12 mouse cellular contexts compared by ENCODE assay signal in the genomic region with DNA sequence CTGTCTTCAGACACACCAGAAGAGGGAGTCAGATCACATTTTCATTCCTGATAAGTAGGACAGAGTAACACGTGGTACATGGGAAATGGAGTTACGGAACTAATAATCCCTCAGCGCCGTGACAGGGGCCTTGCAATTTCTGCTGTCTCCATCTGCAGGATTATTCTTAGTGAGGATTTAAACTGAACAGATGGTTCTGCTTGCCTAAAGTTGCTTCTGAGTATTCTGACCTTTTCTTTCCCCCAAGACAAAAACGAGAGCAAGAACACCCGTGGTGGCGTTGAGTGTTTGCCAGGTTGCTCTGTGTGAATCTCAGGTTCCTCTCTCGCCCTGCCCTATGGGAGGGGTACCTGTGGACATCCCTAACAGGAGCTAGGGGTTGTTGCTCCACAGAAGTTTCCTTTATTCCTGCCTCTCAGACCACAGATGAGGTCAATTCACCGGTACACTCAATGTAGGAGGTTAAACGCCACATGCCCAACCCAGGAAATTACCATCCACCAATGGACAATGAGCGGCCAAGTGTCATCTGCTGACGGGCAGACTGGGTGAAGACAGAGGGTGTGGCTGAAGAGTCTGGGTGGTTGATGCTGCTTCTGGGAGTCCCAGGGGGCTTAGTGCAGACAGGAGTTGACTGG. TPM values are rescaled to one million over a fixed set of nuclear protein-coding genes. Genes with fewer than 3 reads are reported as not detected.
DNase-seq lines count a peak whose midpoint lies in the region; ATAC-seq and TF ChIP-seq lines count a peak whose summit lies in the region.
"Had no signal": no experiment of that assay in that cellular context is flagged by ENCODE, and none has a peak within 500 bp of the region (broad histone marks: within the 10 kb centered on the region; RNA-seq: fewer than 3 reads in every experiment).

No protein-coding gene starts in this region.

- no peaks in the 10 kb centered on the region for H3K9me3 ChIP-seq in forebrain, postnatal 0 days (ENCODE audit: low read length)
- H3K9me3 ChIP-seq: G1E; hindbrain, embryonic 10.5 days had no signal

- 79% methylated on average over 12 of the region's 12 CpGs for WGBS in forebrain, postnatal 0 days

- no peak overlapping the region for H3K4me3 ChIP-seq in forebrain, postnatal 0 days (ENCODE audit: low read depth, low read length)
- H3K4me3 ChIP-seq: erythroblast, embryonic 14.5 days; hindbrain, embryonic 10.5 days had no signal

- peak; percentile 58 for ATAC-seq in inflammation-experienced regulatory T-cells, adult 6 months
- no peak for ATAC-seq in forebrain, postnatal 0 days

- no peak overlapping the region for H3K4me2 ChIP-seq in forebrain, postnatal 0 days (ENCODE audit: low read depth)
- H3K4me2 ChIP-seq: midbrain, embryonic 11.5 days had no signal

- DNase-seq in spleen, adult 18-20 months = peak; percentile 37 to 51
- DNase-seq in spleen, adult 12 weeks (ENCODE audit: low spot score) = no peak
- DNase-seq in cerebellum, adult 11-12 months = peak; percentile 57
- DNase-seq in forebrain, postnatal 0 days = no peak
- DNase-seq in adrenal gland, adult 8-10 months = no peak
- DNase-seq in layer of hippocampus, postnatal 36 days = no peak
- DNase-seq: kidney, postnatal 14 days had no signal

- H3K9ac ChIP-seq in forebrain, postnatal 0 days = no peak overlapping the region

- H3K4me1 ChIP-seq in forebrain, postnatal 0 days (ENCODE audit: insufficient read depth) = no peaks in the 10 kb centered on the region
- H3K4me1 ChIP-seq: hindbrain, embryonic 10.5 days had no signal

- no peaks in the 10 kb centered on the region for H3K36me3 ChIP-seq in forebrain, postnatal 0 days (ENCODE audit: insufficient read depth)
- H3K36me3 ChIP-seq: G1E; hindbrain, embryonic 10.5 days had no signal

- TF ChIP-seq CTCF in forebrain, postnatal 0 days (IDR thresholded peaks at IDR 0.05; ENCODE audit: low read depth) = no peak

- no peak overlapping the region for H3K27ac ChIP-seq in forebrain, postnatal 0 days (ENCODE audit: low read depth, low read length)
- H3K27ac ChIP-seq: hindbrain, embryonic 10.5 days had no signal

- H3K27me3 ChIP-seq in forebrain, postnatal 0 days (ENCODE audit: insufficient read depth, low read length) = no peaks in the 10 kb centered on the region; the same call in 1 of the 2 replicates

RNA-seq across cellular contexts. Expression of a gene that starts 21.7 kb away (rescaled TPM):
- 10 to 100 TPM; 21.0 to 26.1 (median 23.7) TPM for polyA plus RNA-seq in inflammation-experienced regulatory T-cells, adult 6 months (2017; shearing (Covaris generic))
- total RNA-seq in forebrain, postnatal 0 days (2014; rRNA removed) = 49.9 and 53.5 TPM in 2 replicates
- polyA plus RNA-seq in forebrain, postnatal 0 days (2015; fragmentation: Nextera tagmentation; extraction: Ambion mirVana) = 10.9 and 18.6 TPM in 2 replicates
- 10 to 100 TPM; 54.2 to 62.0 (median 60.9) TPM for total RNA-seq in adrenal gland, adult 8-10 months (2022)
- 100 to 1,000 TPM; 255 to 257 TPM for total RNA-seq in layer of hippocampus, postnatal 36 days (2021)

RNA-seq across cellular contexts. Expression of a gene that starts 23.3 kb away (rescaled TPM):
- polyA plus RNA-seq in inflammation-experienced regulatory T-cells, adult 6 months (2017; shearing (Covaris generic)) = 100 to 1,000 TPM; 117 to 248 (median 132) TPM
- total RNA-seq in forebrain, postnatal 0 days (2014; rRNA removed) = 0.23 and 0.90 TPM in 2 replicates
- polyA plus RNA-seq in forebrain, postnatal 0 days (2015; fragmentation: Nextera tagmentation; extraction: Ambion mirVana) = 0.24 and 0.75 TPM in 2 replicates
- total RNA-seq in adrenal gland, adult 8-10 months (2022) = 1 to 10 TPM; 2.1 to 4.8 (median 3.4) TPM
- total RNA-seq in layer of hippocampus, postnatal 36 days (2021) = 1 to 10 TPM in 1 of 2 experiments, under 1 TPM in 1; 0.45 to 1.1 TPM

RNA-seq across cellular contexts. Expression of a gene that starts 49.3 kb away (rescaled TPM):
- 100 to 1,000 TPM in 2 of 3 experiments, 10 to 100 TPM in 1; 98.6 to 202 (median 183) TPM for polyA plus RNA-seq in inflammation-experienced regulatory T-cells, adult 6 months (2017; shearing (Covaris generic))
- total RNA-seq in forebrain, postnatal 0 days (2014; rRNA removed) = 58.9 and 65.6 TPM in 2 replicates
- 84.0 and 84.7 TPM in 2 replicates for polyA plus RNA-seq in forebrain, postnatal 0 days (2015; fragmentation: Nextera tagmentation; extraction: Ambion mirVana)
- 10 to 100 TPM; 35.8 to 40.8 (median 40.5) TPM for total RNA-seq in adrenal gland, adult 8-10 months (2022)
- total RNA-seq in layer of hippocampus, postnatal 36 days (2021) = 10 to 100 TPM; 52.1 to 53.4 TPM

RNA-seq across cellular contexts. Expression of a gene that starts 53.2 kb away (rescaled TPM):
- polyA plus RNA-seq in inflammation-experienced regulatory T-cells, adult 6 months (2017; shearing (Covaris generic)) = 100 to 1,000 TPM; 131 to 311 (median 156) TPM
- total RNA-seq in forebrain, postnatal 0 days (2014; rRNA removed) = 55.3 and 68.0 TPM in 2 replicates
- polyA plus RNA-seq in forebrain, postnatal 0 days (2015; fragmentation: Nextera tagmentation; extraction: Ambion mirVana) = 185 and 235 TPM in 2 replicates
- total RNA-seq in adrenal gland, adult 8-10 months (2022) = 10 to 100 TPM; 68.9 to 84.3 (median 80.5) TPM
- total RNA-seq in layer of hippocampus, postnatal 36 days (2021) = 10 to 100 TPM; 41.8 to 42.6 TPM

Comparison
In these comparisons a context has a peak if more than half of its experiments do, and no peak if none do; other contexts are left out.
1. DNase-seq: peak in spleen, adult 18-20 months (2 of 2) and cerebellum, adult 11-12 months (single experiment); none in spleen, adult 12 weeks (single experiment), forebrain, postnatal 0 days (single experiment), adrenal gland, adult 8-10 months (single experiment) and layer of hippocampus, postnatal 36 days (0 of 2).